Mouse (Mus musculus) heart, postnatal 25 days (tissue): ENCODE data around the gene Baz2a. TPM values are rescaled to one million over a fixed set of nuclear protein-coding genes. Genes with fewer than 3 reads are reported as not detected.

Source experiments
- DNase-seq: peaks from one replicate; pipeline ENCODE4 v3.0.0; 2022; ENCODE audit warnings: low spot score
- intact Hi-C: fragments of 180-260 bp; cut with DNase I; formaldehyde crosslinking; loops from one replicate; pipeline ENCODE4 v1.15.1; 2025
- total RNA-seq, 2 experiments: library from RNA; stranded (reverse); gene quantifications; 2 replicates each; pipeline ENCODE4 v1.2.3; 2021

Gene Baz2a
- total RNA-seq, 2 experiments from 2014 or later = 20.0 to 24.4 TPM

DNA sequence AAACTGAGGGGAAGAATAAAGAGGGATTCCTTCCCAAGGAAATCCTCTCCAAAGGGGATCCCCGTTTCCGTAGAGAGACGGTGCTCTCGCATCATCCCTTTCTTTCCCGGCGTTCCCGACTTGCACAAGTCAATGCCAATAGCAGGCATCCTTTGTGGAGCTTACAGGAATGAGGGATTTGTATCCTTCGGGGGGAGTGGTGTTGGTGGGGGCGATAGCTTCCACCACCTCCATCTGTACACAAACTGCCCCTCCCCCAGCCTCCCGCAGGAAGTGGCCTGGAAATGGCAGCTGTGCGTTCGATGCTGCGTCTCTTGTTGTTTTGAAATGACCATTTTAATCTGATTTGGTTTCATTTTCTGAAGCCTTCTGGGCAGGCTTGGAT, 6.2 kb downstream of the Baz2a start:
- DNase-seq = peak; percentile 32

DNA sequence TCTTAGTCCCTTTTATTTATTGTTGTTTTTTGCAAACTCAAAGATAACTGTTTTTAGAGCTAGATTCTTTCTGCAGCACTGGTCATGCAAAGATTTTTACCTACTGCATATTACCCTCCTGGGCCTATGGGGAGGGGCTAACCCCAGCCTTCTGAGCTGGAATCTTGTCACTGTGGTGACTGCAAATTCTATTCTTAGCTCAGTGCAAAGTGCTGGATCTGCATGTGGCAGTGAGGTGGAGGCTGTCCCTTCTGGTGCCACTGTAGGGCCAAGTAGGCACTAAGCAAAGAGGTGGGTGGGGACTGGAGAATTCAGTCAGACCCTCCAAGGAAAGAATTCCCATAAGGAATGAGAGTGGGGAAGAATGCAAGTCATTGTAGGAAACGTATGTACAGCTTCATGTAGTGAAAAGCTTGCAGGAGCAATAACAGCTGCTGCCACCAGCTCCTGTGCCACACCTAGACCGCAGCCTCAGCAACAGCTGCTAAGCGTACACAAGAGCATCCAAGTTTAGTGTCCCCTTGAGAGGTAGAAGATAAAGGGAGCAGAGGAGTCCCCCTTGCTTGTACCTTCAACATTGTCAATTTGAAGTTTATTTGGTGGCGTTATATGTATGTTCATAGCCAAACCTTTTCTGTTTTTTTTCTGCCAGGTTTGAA, 18.9 kb downstream of the Baz2a start:
- intact Hi-C loops = no loop called here
- no peak for DNase-seq

More for the DNA sequence above, 6.2 kb downstream of the Baz2a start:
- intact Hi-C loops = loop anchor here (2.0 to 5.0 kb wide), 2 partner anchors 45 to 79 kb away; no protein-coding TSS in a partner anchor

DNA sequence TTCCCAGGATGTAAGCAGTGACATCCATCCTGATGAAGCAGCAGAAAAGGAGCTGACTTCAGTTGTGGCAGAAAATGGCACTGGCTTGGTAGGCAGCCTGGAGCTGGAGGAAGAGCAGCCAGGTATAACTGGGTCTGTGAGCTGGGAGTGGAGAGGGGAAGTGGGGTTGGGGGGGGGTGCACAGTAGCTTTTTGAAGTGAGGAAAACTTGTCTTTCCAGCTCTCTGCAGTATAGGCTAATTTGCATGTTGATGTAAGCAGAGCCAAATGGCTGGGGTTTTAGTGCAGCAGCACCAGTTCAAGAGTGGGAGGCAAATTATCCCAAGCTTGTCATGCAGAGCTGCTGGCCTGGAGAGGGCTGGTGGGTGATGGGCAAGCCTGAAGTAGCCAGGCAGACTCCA, 19.9 kb downstream of the Baz2a start:
- DNase-seq = no peak
- intact Hi-C loops = no loop called here

DNA sequence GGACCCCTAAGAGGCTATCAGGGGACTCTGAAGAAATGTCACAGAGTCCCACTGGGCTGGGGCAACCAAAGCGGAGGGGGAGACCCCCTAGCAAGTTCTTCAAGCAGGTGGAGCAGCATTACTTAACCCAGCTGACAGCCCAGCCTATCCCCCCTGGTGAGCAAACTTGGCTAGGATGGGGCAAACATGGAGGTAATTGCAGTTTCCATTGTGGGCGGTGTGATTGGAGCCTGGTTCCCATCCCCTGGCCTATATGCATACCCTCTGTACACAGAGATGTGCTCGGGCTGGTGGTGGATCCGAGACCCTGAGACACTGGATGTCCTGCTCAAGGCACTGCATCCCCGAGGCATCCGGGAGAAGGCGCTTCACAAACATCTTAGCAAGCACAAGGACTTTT, 32.5 kb downstream of the Baz2a start:
- no peak for DNase-seq
- intact Hi-C loops = loop anchor here (10.0 kb wide), 1 partner anchor 361 kb away; no protein-coding TSS in a partner anchor

DNA sequence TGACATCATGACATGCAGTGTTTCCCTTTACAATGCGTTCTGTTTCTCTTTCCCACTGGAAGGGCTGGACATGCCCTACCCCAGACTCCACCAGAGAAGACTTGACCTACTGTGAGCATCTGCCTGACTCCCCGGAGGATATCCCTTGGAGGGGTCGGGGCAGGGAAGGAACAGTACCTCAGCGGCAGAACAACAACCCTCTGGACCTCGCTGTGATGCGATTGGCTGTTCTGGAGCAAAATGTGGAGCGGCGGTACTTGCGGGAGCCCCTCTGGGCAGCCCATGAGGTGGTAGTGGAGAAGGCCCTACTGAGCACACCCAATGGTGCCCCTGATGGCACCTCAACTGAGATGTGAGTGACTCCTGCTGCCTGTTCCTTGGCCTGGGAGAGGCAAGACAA, 33.5 kb downstream of the Baz2a start:
- no peak for DNase-seq

DNA sequence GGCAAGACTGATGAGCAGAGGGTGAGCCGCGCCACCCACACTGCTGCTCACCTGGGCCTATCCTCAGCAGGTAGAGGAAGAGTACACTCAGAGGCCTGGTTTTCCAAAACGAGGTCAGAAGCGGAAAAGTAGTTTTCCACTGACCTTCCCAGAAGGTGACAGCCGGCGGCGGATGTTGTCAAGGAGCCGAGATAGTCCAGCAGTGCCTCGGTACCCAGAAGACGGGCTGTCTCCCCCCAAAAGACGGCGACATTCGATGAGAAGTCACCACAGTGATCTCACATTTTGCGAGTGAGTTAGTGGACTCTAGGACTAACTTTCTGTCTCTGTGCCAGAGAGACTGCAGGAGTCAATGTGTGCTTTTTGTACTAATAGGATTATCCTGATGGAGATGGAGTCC, 34.6 kb downstream of the Baz2a start:
- intact Hi-C loops = loop anchor here (10.0 kb wide), 1 partner anchor 359 kb away; no protein-coding TSS in a partner anchor

More for the DNA sequence above, 33.5 kb downstream of the Baz2a start:
- intact Hi-C loops = loop anchor here (10.0 kb wide), 1 partner anchor 360 kb away; no protein-coding TSS in a partner anchor

DNA sequence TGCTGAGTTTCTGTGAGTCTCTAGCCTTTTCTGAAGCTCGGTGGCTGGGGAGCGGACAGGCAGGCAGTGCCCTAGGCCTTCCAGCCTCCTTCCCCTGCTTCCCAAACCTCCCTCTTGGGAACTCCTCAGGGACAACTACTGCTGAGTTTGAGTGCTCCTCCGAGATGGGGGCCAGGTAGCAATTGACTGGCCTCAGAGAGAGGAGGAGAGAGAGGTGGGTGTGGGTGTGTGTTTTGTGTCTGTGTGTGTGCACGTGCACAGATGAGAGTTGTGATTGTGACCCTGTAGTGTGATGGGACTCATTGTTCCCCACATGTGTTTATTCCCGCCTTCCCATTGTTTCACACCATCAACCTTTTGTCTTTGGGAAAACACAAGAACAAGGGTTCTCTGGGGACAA, 36.1 kb downstream of the Baz2a start:
- DNase-seq = no peak

More for the DNA sequence above, 34.6 kb downstream of the Baz2a start:
- no peak for DNase-seq

DNA sequence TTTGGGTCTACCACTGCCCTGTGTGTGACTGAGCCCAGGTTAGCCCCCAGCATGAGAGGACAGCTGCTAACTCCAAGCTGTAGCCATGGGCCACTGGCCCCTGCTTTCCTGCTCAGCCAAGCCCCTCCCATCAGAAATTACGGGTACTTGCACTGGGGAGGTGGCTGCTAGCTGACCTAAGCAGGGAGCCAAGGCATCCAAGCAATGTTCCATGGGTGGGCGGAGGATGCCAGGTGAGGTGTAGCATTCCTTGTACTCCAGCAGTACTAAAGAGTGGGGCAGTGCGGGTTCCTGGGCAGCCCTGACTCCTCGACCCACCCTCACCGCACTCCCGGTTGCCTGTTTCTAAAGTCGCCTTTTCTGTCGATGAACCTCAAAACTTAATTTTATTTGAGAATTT, 36.8 kb downstream of the Baz2a start:
- DNase-seq = no peak
- intact Hi-C loops = loop anchor here (10.0 kb wide), 1 partner anchor 357 kb away; no protein-coding TSS in a partner anchor

More for the DNA sequence above, 36.1 kb downstream of the Baz2a start:
- intact Hi-C loops = loop anchor here (10.0 kb wide), 1 partner anchor 357 kb away; no protein-coding TSS in a partner anchor

DNA sequence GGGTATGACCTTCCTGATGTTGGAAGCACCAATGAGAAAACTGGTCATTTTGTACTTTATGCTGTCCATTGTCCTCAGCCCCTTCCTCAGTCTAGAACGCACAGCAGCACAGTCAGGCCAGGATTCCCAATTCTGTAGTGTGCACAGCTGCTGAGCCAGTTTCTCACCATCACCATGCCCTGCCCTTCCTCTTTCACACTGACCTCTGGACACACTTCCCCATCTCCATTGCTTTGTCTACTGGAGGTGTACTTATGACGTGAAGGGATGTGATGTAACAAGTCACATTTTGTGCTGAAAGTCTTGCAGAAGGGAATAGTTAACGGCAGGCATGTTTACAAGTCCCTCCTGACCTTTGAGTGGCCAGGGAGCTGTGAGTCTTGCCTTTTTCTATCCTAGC, 39.9 kb downstream of the Baz2a start:
- intact Hi-C loops = loop anchor here (10.0 kb wide), 1 partner anchor 154 kb away; no protein-coding TSS in a partner anchor
- DNase-seq = no peak

DNA sequence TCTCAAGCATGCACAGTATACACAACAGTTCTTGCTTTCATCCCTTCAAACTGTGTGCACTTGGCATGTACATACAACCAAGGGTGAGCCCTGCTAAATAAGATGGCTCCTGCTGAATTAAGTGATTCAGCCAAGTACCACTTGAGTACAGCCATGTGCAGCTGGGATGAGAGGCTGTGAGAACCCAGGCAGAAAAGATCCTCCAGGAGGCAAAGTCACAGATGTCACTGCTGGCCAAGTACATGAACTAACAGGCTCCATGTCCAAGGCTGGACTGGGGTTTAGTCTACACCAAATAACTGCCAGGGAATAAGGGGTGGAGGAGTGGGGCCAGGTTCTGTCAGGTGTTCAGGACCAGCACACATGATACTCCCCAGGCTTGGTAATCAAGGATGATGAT, 40.4 kb downstream of the Baz2a start:
- intact Hi-C loops = loop anchor here (10.0 kb wide), 1 partner anchor 153 kb away; no protein-coding TSS in a partner anchor
- DNase-seq = no peak

DNA sequence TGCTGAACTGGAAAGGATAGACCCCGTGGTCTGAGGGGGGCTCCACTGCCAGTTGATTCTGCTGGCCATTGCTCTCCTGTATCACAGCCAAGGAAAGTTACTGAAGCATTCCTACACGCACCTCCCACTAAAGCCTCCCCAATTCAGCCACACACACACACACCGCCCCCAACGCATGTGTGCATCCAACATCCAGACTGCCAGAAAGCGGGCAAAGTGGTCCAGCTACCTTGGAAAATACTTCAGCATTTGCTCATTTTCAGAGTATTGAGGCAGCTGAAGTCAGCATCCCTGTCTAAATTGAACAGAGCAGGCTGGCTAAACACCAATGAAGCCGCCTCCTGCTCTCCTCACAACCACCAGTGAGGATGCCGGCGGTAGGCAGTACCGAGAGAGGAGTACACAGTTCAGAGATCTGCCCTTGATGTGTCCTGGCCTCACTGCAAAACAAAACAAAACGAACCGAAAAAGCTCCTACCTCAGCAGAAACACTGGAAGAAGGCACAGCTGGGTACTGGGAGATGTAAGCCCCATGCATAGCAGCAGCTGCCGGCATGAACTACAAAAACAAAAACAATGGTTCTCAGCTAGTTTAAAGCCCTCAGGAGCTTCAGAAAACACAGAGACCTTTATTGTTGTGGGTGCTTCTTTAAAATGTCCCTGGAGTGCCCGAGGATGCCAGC, 42.4 kb downstream of the Baz2a start:
- intact Hi-C loops = loop anchor here (10.0 kb wide), 1 partner anchor 151 kb away; no protein-coding TSS in a partner anchor
- DNase-seq = no peak

DNA sequence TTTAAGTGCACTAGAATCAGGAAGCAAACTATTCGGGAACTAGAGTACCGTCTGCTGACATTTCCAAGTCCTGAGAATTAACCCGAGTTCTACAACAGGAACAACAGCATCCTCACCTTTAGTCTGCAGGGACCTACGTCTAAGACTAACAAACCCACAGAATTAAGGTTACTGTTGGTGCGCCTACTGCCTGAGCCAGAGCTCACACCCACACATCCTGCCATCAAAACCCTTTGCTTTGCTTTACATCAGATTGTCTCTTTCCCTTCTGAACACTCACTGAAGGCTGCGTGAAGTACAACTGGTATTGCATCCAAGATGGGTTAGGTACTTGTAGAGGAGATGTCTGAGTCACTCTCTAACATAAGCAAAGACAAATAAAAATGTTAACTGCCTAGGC, 44.0 kb downstream of the Baz2a start:
- no peak for DNase-seq
- intact Hi-C loops = loop anchor here (10.0 kb wide), 1 partner anchor 149 kb away; no protein-coding TSS in a partner anchor

DNA sequence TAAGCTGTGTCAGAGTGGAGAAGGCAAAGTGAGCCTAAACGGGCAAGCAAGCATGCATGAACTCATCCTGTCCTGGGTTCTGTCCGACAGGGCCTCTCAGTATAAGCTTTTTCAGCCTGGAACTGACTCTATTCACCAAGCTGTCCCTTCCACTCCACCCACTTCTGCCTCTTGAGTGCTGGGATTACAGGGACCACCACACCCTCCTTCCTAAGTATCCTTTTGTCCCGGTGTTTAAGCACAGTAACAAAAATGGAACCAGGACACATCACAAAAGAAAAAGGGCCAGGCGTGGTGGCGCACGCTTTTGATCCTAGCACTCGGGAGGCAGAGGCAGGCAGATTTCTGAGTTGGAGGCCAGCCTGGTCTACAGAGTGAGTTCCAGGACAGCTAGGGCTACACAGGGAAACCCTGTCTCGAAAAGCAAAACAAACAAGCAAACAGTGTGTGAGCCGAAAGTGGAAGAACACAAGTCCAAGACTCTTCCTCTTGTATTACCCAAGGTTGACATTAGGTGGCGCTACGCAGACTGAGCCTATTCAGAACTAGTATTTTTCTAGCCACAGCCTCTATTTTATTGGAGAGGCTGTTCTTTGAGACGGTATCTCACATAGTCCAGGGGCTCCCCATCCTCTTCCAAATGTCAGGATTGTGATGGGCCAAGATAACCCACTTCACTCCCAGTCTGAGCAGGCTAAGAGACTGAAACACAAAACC, 49.0 kb downstream of the Baz2a start:
- no peak for DNase-seq
- intact Hi-C loops = loop anchor here (1.0 to 5.0 kb wide), 2 partner anchors 43 to 48 kb away; no protein-coding TSS in a partner anchor

DNA sequence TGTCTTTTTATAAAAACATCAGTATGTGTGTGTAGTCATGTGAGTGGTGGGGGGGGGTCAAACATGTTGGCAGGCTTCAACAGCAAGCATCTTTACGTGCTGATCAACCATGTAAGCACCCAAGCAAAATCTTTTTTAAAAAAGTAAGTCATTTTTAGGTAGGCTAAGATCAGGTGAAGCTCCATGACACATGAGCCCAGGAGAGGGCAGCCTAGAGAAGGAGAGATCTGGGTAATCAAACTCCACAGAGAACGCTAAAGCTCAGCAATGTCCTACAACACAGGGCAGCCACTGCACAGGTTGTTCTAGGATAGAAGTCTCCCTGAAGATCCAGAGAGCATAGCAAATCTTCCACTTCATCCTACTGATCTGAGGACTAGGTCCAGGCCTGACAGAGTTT, 50.8 kb downstream of the Baz2a start:
- DNase-seq = no peak
- intact Hi-C loops = loop anchor here (5.0 kb wide), 1 partner anchor 45 kb away; no protein-coding TSS in a partner anchor

DNA sequence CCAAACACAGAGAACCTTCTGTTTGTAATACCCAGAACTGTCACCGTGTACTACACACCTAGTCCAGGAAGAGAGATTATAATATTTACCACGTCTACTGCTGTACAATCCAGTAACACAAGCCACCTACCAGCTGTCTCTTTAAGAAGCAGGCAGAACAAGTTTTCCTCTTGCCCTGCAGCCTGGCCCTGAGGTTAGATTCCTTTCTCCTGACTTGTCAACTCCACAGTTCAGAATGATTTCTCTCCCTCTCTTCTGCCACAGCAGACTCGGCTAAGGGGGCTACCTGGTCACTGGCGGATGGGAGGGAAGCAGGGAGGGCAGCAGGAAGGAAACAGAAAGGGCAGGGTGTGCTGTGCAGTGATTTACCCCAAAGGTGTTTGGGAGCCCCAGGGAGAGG, 52.3 kb downstream of the Baz2a start:
- no peak for DNase-seq
- intact Hi-C loops = loop anchor here (5.0 kb wide), 1 partner anchor 46 kb away; no protein-coding TSS in a partner anchor

DNA sequence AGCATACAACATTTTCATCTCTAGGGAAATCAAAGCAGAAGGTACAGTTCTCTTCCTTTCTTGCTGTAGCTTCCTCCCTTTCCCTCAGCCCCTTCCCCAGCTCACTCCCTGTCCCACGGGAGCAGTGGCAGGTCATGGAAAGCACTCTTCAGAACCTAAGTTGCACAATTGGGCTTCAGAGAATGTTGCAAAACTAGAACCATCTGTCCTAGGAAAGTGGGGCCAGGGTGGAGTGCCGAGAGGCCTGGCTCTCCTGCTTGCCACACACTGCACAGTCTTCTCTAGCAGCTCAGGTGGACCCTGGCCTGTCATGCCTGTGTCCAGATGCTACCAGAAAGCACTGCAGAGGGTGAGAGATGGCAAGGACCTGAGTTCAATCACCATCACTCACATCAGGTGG, 53.6 kb downstream of the Baz2a start:
- DNase-seq = no peak
- intact Hi-C loops = loop anchor here (5.0 kb wide), 1 partner anchor 48 kb away; no protein-coding TSS in a partner anchor

DNA sequence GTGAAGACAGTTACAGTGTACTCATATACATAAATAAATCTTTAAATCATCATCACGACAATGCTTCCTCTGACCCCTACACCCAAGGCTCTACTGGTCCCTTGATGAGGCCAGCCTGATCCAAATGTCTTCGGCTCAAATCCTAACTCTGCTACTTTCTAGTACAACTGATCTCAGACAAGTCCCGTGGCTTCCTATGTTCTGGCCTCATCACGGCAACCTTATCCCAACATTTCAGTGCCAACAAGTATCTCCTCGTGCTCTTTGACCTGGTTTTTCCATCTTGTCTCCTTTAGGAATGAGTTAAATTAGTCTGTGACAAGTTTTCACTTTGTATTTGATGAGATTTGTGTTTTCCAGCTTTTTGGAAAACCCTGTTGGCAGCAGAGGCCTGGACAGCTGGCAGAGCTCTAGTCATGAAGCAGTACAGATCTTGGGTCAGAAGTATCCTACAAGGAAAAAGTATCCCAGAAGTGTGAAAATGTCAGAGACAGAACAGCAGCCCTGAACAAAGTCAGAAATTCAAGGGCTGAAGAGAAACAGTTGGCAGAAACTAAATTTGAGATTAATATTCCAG, 57.5 kb downstream of the Baz2a start:
- DNase-seq = no peak
- intact Hi-C loops = loop anchor here (2.0 kb wide), 1 partner anchor 38 kb away; no protein-coding TSS in a partner anchor

DNA sequence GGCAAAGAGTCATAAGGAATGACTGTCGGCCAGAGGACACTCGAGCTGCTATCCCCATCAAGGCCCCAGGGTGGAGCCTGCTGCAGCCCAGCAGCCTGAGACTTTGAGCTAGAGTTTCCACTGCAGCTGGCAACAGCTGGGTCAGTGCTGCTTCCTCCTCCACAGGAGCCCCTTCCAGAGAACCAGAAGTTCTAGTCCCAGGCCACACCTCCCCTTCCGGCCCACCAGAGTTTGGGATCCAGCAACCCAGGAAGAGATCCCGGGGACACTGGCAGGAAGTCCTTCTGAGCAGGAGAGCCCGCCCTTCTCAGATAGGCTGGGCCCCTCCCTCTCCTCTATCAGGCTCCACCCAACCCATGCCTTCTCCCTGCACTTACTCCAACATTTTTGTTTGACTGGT, 58.2 kb downstream of the Baz2a start:
- intact Hi-C loops = loop anchor here (2.0 kb wide), 1 partner anchor 37 kb away; no protein-coding TSS in a partner anchor
- DNase-seq = peak; percentile 94

DNA sequence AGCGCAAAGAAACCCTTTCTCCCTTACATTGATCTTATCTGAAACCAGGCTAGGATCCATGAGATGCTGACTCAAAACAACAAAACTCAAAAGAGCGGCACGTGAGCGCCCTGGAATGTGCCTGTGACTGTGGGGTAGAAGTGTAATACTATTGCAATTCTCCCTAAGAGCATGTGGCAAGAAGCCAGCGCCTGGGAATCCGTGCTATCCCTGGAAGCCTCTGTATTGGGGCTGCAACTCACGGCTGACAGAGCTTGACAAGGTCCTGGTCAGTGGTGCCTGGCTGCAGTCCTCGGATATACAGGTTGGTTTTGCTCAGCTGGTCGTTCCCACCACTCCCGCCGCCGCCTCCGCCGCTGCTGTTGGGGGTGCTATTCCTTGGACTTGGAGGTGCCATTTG, 59.6 kb downstream of the Baz2a start:
- intact Hi-C loops = no loop called here
- peak; percentile 27 for DNase-seq

DNA sequence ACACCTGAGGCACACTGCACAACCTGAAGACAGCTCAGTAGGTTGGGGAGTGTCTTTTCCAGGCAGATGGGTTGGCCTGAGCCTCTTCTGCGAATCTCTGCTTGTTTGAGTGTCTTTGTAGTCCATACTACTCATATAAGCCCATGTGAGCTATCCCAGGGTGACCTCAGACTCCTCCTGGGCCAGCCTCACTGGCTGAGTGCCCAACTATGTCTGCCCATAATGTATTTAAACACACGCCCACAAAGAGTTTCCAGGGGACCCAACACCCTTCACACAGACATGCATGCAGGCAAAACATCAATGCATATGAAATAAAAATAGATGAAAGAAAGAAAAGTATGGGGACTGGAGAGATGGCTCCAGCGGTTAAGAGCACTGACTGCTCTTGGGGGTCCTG, 62.6 kb downstream of the Baz2a start:
- intact Hi-C loops = no loop called here
- DNase-seq = no peak
